Mouse (Mus musculus) retina, postnatal 7 days (tissue): Measurements from ENCODE around the gene D17Wsu92e.

Experiments
- DNase-seq: peaks from one replicate; pipeline ENCODE4 v3.0.0-alpha.2; 2012; ENCODE audit warnings: low read depth, low spot score

D17Wsu92e gene

GRCm38 (mm10) chr17:27748123-27748522 lies 72.3 kb downstream of the D17Wsu92e start:
- no peak for DNase-seq

GRCm38 (mm10) chr17:27746446-27746845 lies 74.0 kb downstream of the D17Wsu92e start:
- no peak for DNase-seq

- DNase-seq: no peak
Observed at GRCm38 (mm10) chr17:27740961-27741360, 79.5 kb downstream of the D17Wsu92e start.

GRCm38 (mm10) chr17:27734344-27735073 lies 85.9 kb downstream of the D17Wsu92e start:
- no peak for DNase-seq

GRCm38 (mm10) chr17:27732694-27733093 lies 87.8 kb downstream of the D17Wsu92e start:
- no peak for DNase-seq

- no peak for DNase-seq
Observed at GRCm38 (mm10) chr17:27732152-27732551, 88.3 kb downstream of the D17Wsu92e start.

- DNase-seq: no peak
Observed at GRCm38 (mm10) chr17:27728770-27729169, 91.7 kb downstream of the D17Wsu92e start, which contains the start of gene Spdef. Spdef (minus strand) TSS chr17:27728955.

- no peak for DNase-seq
Observed at GRCm38 (mm10) chr17:27726527-27726926, 93.9 kb downstream of the D17Wsu92e start.

- DNase-seq: no peak
Observed at GRCm38 (mm10) chr17:27725412-27725811, 95.0 kb downstream of the D17Wsu92e start.

- DNase-seq: no peak
Observed at GRCm38 (mm10) chr17:27725011-27725410, 95.4 kb downstream of the D17Wsu92e start.

GRCm38 (mm10) chr17:27724327-27724726 lies 96.1 kb downstream of the D17Wsu92e start:
- DNase-seq: no peak

GRCm38 (mm10) chr17:27721125-27721664 lies 99.3 kb downstream of the D17Wsu92e start:
- DNase-seq: no peak

GRCm38 (mm10) chr17:27720326-27720725 lies 100.1 kb downstream of the D17Wsu92e start:
- no peak for DNase-seq

GRCm38 (mm10) chr17:27719663-27720062 lies 100.8 kb downstream of the D17Wsu92e start:
- DNase-seq: no peak

- no peak for DNase-seq
Observed at GRCm38 (mm10) chr17:27718250-27718649, 102.2 kb downstream of the D17Wsu92e start.

GRCm38 (mm10) chr17:27716804-27717203 lies 103.6 kb downstream of the D17Wsu92e start:
- peak; percentile 50 for DNase-seq

- no peak for DNase-seq
Observed at GRCm38 (mm10) chr17:27712832-27713231, 107.6 kb downstream of the D17Wsu92e start.

- DNase-seq: no peak
Observed at GRCm38 (mm10) chr17:27709650-27710049, 110.8 kb downstream of the D17Wsu92e start.

GRCm38 (mm10) chr17:27707954-27708661 lies 112.3 kb downstream of the D17Wsu92e start:
- peak; percentile 64 for DNase-seq

GRCm38 (mm10) chr17:27705661-27706060 lies 114.8 kb downstream of the D17Wsu92e start:
- DNase-seq: no peak

GRCm38 (mm10) chr17:27703961-27704621 lies 116.4 kb downstream of the D17Wsu92e start:
- DNase-seq: no peak

GRCm38 (mm10) chr17:27702518-27702917 lies 117.9 kb downstream of the D17Wsu92e start:
- DNase-seq: no peak
